Mouse (Mus musculus): ENCODE measurements around the gene Nav1.

Gene Nav1

GRCm38 (mm10) chr1:135516511-135517305 is 90.4 kb downstream of the Nav1 start:
- no peak for DNase-seq (ENCODE audit: low spot score in 2 of 2)

GRCm38 (mm10) chr1:135515633-135516238 is 91.4 kb downstream of the Nav1 start:
- no peak for DNase-seq (ENCODE audit: low spot score in 2 of 2)

DNA sequence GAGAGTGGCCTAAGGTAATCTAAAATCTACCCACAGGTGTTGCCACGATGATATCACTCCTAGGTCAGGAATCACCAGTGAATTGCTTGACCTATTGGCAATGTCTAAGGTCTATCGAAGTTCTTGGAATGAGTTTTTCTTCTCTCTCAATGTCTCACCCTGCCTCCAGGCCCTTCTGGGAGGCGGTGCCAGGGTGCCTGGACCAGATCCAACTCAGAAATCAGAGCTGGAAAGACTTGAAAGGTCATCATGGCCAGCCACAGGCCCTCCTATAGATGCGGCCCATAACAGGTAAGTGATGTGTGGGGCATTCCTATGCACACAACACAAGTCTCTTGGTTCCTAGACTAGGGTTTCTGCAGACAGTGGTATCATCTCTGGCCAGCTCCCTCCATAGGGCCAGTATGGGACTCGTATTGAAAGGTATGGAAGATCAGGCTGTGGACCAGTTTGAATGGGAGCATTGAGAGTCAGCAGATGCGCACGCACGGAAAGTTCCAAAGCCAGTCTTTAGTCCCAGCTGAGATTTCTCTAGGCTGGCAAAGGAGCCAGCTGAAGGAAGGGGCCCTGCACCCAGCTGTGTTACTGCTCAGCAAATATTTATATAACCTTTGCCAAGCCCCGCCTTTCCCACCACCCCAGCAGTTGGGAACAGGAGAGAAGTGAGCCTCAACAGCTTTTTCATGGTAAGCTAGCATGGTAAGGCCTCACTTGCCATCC is 92.0 kb downstream of the Nav1 start:
- no peak for DNase-seq (ENCODE audit: low spot score in 2 of 2)

GRCm38 (mm10) chr1:135514046-135514445 is 93.0 kb downstream of the Nav1 start:
- DNase-seq (ENCODE audit: low spot score in 2 of 2), result no peak

- no peak for DNase-seq (ENCODE audit: low spot score in 2 of 2)
Observed at GRCm38 (mm10) chr1:135513464-135513863, 93.6 kb downstream of the Nav1 start.

GRCm38 (mm10) chr1:135510346-135510977 is 96.6 kb downstream of the Nav1 start:
- DNase-seq (ENCODE audit: low spot score in 2 of 2), result peak in 1 of 2 experiments; percentile 17

DNA sequence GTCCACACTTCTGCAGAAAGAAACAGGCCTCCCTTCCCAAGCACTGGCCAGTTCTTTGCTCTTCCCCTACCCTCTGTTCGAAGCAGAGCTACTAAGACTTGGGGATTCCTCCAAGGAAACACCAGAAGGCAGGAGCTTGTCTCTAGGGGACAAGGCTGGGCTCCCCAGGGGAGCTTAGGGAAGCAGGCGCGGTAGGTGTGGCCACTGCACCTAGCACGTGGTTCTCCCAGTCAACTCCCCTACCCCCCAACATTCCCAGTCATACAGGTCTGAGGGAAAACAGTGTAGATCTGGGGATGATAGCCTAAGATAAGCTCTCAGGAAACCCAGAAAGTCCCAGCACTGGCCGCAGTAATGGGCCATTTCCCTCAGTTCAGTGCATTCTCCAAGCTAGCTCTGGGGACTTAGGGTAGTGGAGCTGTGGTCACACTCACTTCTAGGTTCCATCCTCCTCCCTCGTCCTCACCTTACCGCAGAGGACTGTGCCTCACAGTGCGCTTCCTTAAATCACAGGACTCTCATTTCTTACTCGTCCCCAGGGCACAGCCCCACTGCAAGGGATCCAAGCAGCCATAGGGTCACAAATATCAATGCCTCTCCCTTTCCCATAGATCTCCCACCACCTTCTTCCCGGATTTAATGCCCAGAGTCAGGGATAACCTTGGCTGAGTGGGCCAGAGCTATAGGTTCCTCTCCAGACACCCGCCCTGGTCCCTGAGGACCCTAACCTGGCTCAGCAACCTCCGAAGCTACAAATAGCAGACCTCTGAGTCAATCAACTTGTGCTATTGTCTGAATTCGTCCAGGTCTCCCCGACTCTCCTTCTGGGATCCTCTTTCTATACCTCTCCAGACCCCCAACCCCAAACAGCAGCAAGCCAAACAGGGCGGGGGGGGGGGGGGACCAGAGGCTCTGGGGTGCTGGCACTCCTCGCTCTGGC is 97.7 kb downstream of the Nav1 start:
- no peak for DNase-seq (ENCODE audit: low spot score in 2 of 2)

DNA sequence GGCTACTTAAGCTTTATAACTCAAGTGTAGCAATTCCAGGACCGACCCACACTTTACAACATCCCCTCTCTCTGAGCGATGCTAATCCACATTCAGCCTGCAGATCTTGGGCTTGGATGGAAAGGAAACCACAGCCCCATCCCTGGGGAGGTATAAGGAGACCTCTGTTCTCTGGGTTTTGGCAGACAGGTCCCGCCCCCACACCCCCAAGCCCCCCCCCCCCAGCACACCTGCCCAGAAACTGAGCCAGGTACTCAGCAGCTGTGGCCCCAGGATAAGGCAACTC is 98.8 kb downstream of the Nav1 start:
- no peak for DNase-seq (ENCODE audit: low spot score in 2 of 2)

- DNase-seq (ENCODE audit: low spot score in 2 of 2), result no peak
Observed at GRCm38 (mm10) chr1:135507572-135508348, 99.3 kb downstream of the Nav1 start.

- no peak for DNase-seq (ENCODE audit: low spot score in 2 of 2)
Observed at GRCm38 (mm10) chr1:135505499-135505898, 101.6 kb downstream of the Nav1 start.

DNA sequence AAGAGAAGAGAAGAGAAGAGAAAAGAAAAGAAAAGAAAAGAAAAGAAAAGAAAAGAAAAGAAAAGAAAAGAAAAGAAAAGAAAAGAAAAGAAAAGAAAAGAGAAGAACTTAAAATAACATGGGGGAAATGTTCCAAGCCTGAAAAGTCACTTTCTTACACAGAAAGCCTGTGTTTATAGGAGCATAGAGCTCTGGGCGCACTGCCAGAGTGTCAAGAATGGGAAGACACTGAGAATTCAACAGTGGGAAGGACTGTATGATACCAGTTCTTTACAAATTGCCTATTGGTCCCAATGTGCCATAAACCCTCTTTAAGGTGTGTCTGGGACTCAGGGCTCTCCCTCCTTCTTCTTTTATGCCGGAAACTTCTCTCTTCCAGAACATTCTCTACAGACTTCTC is 103.7 kb downstream of the Nav1 start:
- DNase-seq (ENCODE audit: low spot score in 2 of 2), result no peak

DNA sequence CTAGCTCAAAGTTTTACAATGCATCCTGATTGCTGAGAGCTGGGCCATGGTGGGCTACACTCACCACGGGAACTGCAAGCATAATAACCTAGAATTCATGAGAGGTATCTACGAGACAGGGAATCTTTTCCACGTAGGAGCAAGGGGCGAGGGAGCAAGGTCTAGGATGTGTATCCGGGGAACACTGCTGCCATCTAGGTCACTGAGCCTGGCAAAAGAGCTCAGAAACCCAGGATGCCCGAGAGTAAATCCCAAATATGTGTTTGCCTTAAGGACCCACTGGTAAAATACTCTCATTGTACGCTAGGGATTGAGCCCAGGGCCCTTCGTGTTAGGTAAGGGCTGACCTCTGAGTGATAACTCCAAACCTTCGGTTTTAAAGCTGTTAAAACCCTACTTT is 104.3 kb downstream of the Nav1 start:
- no peak for DNase-seq (ENCODE audit: low spot score in 2 of 2)

- no peak for DNase-seq (ENCODE audit: low spot score in 2 of 2)
Observed at GRCm38 (mm10) chr1:135502135-135502534, 105.0 kb downstream of the Nav1 start.

- DNase-seq (ENCODE audit: low spot score in 2 of 2), result no peak
Observed at GRCm38 (mm10) chr1:135498455-135499358, 108.4 kb downstream of the Nav1 start.

GRCm38 (mm10) chr1:135495048-135495447 is 112.0 kb downstream of the Nav1 start:
- DNase-seq (ENCODE audit: low spot score in 2 of 2), result no peak

DNA sequence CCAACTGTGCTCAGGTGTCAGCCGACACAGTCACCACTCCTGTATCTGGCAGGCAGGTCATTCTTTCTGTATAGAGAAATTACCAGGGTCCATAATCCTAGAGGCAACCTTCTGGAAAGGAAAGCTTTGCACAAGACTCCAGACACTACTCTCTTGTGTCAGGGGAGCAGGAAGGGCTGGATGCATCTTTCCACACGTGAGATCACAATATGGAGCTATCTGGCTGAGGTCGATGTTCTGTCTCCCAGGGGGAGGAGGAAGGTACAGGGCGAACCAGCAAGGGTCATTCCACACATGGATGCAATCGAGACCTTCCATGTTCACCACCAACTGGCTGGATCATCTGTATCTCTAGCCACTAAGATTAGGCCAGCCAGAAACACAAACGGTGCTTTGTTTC is 113.2 kb downstream of the Nav1 start:
- DNase-seq (ENCODE audit: low spot score in 2 of 2), result no peak

- no peak for DNase-seq (ENCODE audit: low spot score in 2 of 2)
Observed at GRCm38 (mm10) chr1:135492406-135492805, 114.7 kb downstream of the Nav1 start.

GRCm38 (mm10) chr1:135490931-135491666 is 116.0 kb downstream of the Nav1 start:
- no peak for DNase-seq (ENCODE audit: low spot score in 2 of 2)

GRCm38 (mm10) chr1:135488879-135489278 is 118.2 kb downstream of the Nav1 start:
- no peak for DNase-seq (ENCODE audit: low spot score in 2 of 2)

Data from thymus, postnatal 10 days (tissue).